Mouse (Mus musculus) heart, adult 2 months (tissue): ENCODE data around the gene Capn5. TPM values are rescaled to one million over a fixed set of nuclear protein-coding genes. Genes with fewer than 3 reads are reported as not detected.

Source experiments
- DNase-seq, 2 experiments: peaks; one replicate each; pipeline ENCODE4 v3.0.0; 2021
- H3K27ac ChIP-seq: fragments of 200-600 bp; 2 replicates; pipeline ENCODE4 v1.8.1; 2022
- H3K27me3 ChIP-seq: fragments of 200-500 bp; 2 replicates; pipeline ENCODE4 v1.6.1; 2012; ENCODE audit warnings: mild to moderate bottlenecking, low read length, inconsistent platforms, mixed read lengths; ENCODE audit not compliant: control insufficient read depth, insufficient read depth
- H3K36me3 ChIP-seq: fragments of 200-500 bp; 2 replicates; pipeline ENCODE4 v1.6.1; 2012; ENCODE audit warnings: low read length, inconsistent platforms; ENCODE audit not compliant: control insufficient read depth, insufficient read depth
- H3K4me1 ChIP-seq: fragments of 200-500 bp; 2 replicates; pipeline ENCODE4 v1.6.1; 2011; ENCODE audit warnings: low read length; ENCODE audit not compliant: control insufficient read depth, insufficient read depth
- H3K4me3 ChIP-seq: fragments of 200-600 bp; 2 replicates; pipeline ENCODE4 v1.8.1; 2022
- H3K79me2 ChIP-seq: fragments of 200-500 bp; replicated peaks from 2 replicates; pipeline ENCODE4 v1.6.1; 2012; ENCODE audit warnings: mild to moderate bottlenecking, inconsistent platforms, low read length, moderate library complexity, mixed read lengths; ENCODE audit not compliant: control insufficient read depth, insufficient read depth
- H3K9ac ChIP-seq: fragments of 200-500 bp; 2 replicates; pipeline ENCODE4 v1.6.1; 2012; ENCODE audit warnings: low read depth, mild to moderate bottlenecking, control low read depth, inconsistent platforms, low read length, mixed read lengths
- CTCF ChIP-seq: fragments of 200-600 bp; IDR thresholded peaks from 2 replicates; pipeline ENCODE4 v1.8.1; 2022; ENCODE audit warnings: antibody characterized with exemption, mild to moderate bottlenecking, moderate library complexity
- EP300 ChIP-seq: fragments of 200-500 bp; IDR thresholded peaks from 2 replicates; pipeline ENCODE4 v1.6.1; 2011; ENCODE audit warnings: low read depth, low read length, control low read depth; ENCODE audit not compliant: insufficient read depth
- POLR2A ChIP-seq: fragments of 200-500 bp; IDR thresholded peaks from 2 replicates; pipeline ENCODE4 v1.6.1; 2011; ENCODE audit warnings: mild to moderate bottlenecking, low read depth, low read length, control low read depth; ENCODE audit not compliant: insufficient read depth
- WGBS: fragments of 180-500 bp; shearing (Covaris S2); methylation state at CpG from one replicate; pipeline ENCODE4 v1.1.7; 2018; 5-methylcytosine and 5-hydroxymethylcytosine counted together
- intact Hi-C: fragments of 180-260 bp; cut with DNase I; formaldehyde crosslinking; loops from one replicate; pipeline ENCODE4 v1.15.1; 2025
- polyA plus RNA-seq: library from polyadenylated mRNA; depleted of rRNA; stranded (reverse); fragments of >200 nt; gene quantifications from 2 replicates; pipeline ENCODE4 v1.2.3, GENCODE M21; 2012
- total RNA-seq, 2 experiments: library from RNA; stranded (reverse); gene quantifications; 2 replicates each; pipeline ENCODE4 v1.2.3; 2021

Capn5 gene
- total and polyA plus RNA-seq, 3 experiments: 1.8 to 3.7 (median 2.4) TPM

GRCm38 (mm10) chr7:98147766-98148165 lies 30.3 kb downstream of the Capn5 start:
- no peak overlapping the region for H3K4me3 ChIP-seq
- intact Hi-C loops: no loop called here
- no peaks in the 10 kb centered on the region for H3K36me3 ChIP-seq
- H3K27ac ChIP-seq: no peak overlapping the region
- 53% methylated on average over 8 of the region's 8 CpGs for WGBS
- DNase-seq: no peak
- TF ChIP-seq CTCF (no peak), EP300 (no peak), POLR2A (no peak)
- H3K79me2 ChIP-seq: no peaks in the 10 kb centered on the region
- H3K9ac ChIP-seq: no peak overlapping the region
- H3K4me1 ChIP-seq: peaks cover under 1% of the 10 kb centered on the region; the same call in 1 of the 2 replicates
- no peaks in the 10 kb centered on the region for H3K27me3 ChIP-seq

- Histone ChIP-seq H3K27ac (no peak overlapping the region), H3K79me2 (no peaks in the 10 kb centered on the region), H3K4me1 (no peaks in the 10 kb centered on the region), H3K27me3 (no peaks in the 10 kb centered on the region), H3K9ac (no peak overlapping the region), H3K4me3 (no peak overlapping the region), H3K36me3 (no peaks in the 10 kb centered on the region)
- 70% methylated on average over 8 of the region's 8 CpGs for WGBS
- intact Hi-C loops: no loop called here
- no peak for TF ChIP-seq EP300
- no peak for TF ChIP-seq POLR2A
- TF ChIP-seq CTCF: no peak
- no peak for DNase-seq
Measured at GRCm38 (mm10) chr7:98146447-98146845, 31.6 kb downstream of the Capn5 start.

- intact Hi-C loops: no loop called here
- Histone ChIP-seq H3K9ac (no peak overlapping the region), H3K36me3 (no peaks in the 10 kb centered on the region), H3K27me3 (no peaks in the 10 kb centered on the region), H3K27ac (no peak overlapping the region), H3K4me1 (no peaks in the 10 kb centered on the region), H3K4me3 (no peak overlapping the region), H3K79me2 (no peaks in the 10 kb centered on the region)
- 89% methylated on average over 12 of the region's 12 CpGs for WGBS
- TF ChIP-seq CTCF (no peak), POLR2A (no peak), EP300 (no peak)
- DNase-seq: no peak
Measured at GRCm38 (mm10) chr7:98145842-98146446, 32.1 kb downstream of the Capn5 start.

- no peak within 1 kb of the TSS for H3K4me3 ChIP-seq
- H3K36me3 ChIP-seq: no peaks in the 10 kb centered on the region
- H3K4me1 ChIP-seq: no peaks in the 10 kb centered on the region
- DNase-seq: no peak
- TF ChIP-seq CTCF (no peak), POLR2A (no peak), EP300 (no peak)
- 92% methylated on average over 5 of the region's 5 CpGs for WGBS
- no peaks in the 10 kb centered on the region for H3K79me2 ChIP-seq
- no peak within 1 kb of the TSS for H3K27ac ChIP-seq
- H3K27me3 ChIP-seq: no peaks in the 10 kb centered on the region
- H3K9ac ChIP-seq: no peak within 1 kb of the TSS
- intact Hi-C loops: no loop called here
Measured at GRCm38 (mm10) chr7:98145402-98145801, 32.7 kb downstream of the Capn5 start, which contains the start of gene Omp. Gene Omp (minus strand): TSS chr7:98145502.

- H3K9ac ChIP-seq: no peak overlapping the region
- no peak overlapping the region for H3K4me3 ChIP-seq
- no peaks in the 10 kb centered on the region for H3K36me3 ChIP-seq
- no peak for DNase-seq
- TF ChIP-seq EP300 (no peak), POLR2A (no peak), CTCF (no peak)
- WGBS: 95% methylated on average over 3 of the region's 3 CpGs
- intact Hi-C loops: no loop called here
- no peaks in the 10 kb centered on the region for H3K4me1 ChIP-seq
- H3K27ac ChIP-seq: no peak overlapping the region
- H3K79me2 ChIP-seq: no peaks in the 10 kb centered on the region
- H3K27me3 ChIP-seq: no peaks in the 10 kb centered on the region
Measured at GRCm38 (mm10) chr7:98142648-98143047, 35.4 kb downstream of the Capn5 start.

GRCm38 (mm10) chr7:98142247-98142646 lies 35.8 kb downstream of the Capn5 start:
- no peak for TF ChIP-seq CTCF
- TF ChIP-seq EP300: no peak
- no peak for TF ChIP-seq POLR2A
- no peak overlapping the region for H3K9ac ChIP-seq
- no peaks in the 10 kb centered on the region for H3K36me3 ChIP-seq
- intact Hi-C loops: no loop called here
- DNase-seq: no peak
- H3K4me1 ChIP-seq: no peaks in the 10 kb centered on the region
- no peaks in the 10 kb centered on the region for H3K79me2 ChIP-seq
- H3K27ac ChIP-seq: no peak overlapping the region
- H3K27me3 ChIP-seq: no peaks in the 10 kb centered on the region
- H3K4me3 ChIP-seq: no peak overlapping the region
- WGBS: 90% methylated on average over 8 of the region's 8 CpGs
